Mouse (Mus musculus): Measurements from ENCODE around the gene Renbp.

Gene Renbp

GRCm38 (mm10) chrX:73930402-73931062 is at the start of gene Renbp:
Gene Renbp, minus strand, starts transcription at chrX:73930850.
- peak; percentile 59 for DNase-seq (ENCODE audit: low read depth)

DNA sequence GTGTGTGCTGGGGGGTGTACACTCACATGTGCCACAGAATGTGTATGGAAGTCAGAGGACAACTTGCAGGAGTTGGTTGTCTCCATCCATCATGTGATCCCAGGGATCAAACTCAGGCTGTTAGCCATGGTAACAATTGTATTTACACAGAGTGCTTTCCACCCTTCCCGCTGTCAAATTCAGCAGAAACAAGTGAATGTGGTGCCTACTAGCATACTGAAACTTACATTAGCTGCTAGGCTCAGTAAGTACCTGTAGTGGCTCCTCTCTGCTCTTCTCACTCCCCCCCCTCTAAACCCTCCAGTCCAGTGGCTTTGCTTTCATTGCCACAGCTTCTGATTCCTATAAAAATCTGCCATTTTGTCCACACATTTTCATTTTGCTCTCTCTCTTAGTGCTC is 47.1 kb upstream of the Renbp start:
- DNase-seq (ENCODE audit: low read depth) = no peak

- DNase-seq (ENCODE audit: low read depth) = no peak
These were observed 45.6 kb upstream of the Renbp start for GRCm38 (mm10) chrX:73976283-73976682.

DNA sequence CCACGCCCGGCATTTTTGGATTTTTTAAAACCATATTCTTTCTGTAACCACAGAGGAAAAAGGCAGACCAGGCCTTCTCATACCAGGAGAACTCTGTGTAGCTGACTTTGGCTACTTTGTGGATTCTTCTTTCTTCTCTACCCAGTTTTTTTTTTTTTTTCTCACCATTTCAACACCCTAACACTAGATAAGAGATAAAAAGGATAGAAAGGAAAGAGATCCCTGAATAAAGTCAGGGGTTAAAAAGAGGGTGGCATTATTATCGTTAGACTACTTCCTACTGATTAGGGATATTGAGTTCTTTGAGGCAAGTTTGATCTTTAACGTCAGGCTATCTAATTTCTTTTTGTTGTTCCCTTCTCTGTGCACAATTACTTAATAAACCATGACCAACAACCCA is 42.1 kb upstream of the Renbp start:
- no peak for DNase-seq (ENCODE audit: low read depth)

GRCm38 (mm10) chrX:73970781-73971180 is 40.1 kb upstream of the Renbp start:
- no peak for DNase-seq (ENCODE audit: low read depth)

- DNase-seq (ENCODE audit: low read depth) = no peak
These were observed 39.1 kb upstream of the Renbp start for GRCm38 (mm10) chrX:73969729-73970128.

- DNase-seq (ENCODE audit: low read depth) = no peak
These were observed 38.5 kb upstream of the Renbp start for GRCm38 (mm10) chrX:73969167-73969566.

DNA sequence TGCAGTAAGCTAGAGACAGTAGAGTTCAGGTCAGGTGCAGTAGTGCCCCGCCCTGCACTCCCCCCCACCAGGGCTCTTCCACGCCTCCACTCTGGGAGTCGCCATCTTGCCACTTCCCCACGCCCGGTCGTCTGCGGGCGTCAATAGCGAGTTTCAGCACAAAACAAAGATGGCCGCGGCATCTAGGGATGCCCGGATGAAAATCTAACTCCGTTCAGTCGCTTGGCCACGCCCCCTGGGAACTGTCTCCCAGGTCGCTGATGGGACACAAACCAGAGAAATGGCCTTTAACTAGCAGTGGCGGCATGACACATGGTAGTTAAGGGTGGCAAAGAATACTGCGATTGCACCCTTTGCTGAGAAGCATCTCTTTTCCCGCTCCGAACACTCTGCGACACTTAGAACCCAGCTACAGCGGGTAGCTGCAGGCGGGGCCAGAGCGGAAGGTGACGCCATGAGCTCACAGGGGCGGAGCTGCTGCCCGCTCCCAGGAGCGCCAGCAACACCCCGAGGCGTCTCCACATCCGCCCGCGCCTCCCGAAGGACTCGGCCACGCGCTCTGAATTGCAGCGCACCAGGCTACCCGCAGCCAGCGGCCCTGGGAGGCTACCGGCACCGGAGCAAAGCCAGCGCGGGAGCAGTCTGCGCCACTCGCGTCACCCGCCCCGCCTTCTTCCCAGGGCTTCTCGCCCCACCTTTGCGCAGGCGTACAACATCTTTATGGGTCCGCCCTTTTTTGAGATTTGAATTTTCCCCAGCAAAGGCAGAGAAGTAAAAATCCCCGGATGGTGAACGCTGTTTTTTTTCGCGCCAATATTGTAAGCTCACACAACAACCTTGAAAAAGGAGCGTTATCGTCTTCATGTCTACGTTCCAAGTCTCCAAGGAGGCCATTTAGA is 36.8 kb upstream of the Renbp start:
- peak; percentile 93 for DNase-seq (ENCODE audit: low read depth)

GRCm38 (mm10) chrX:73966248-73967176 is 35.9 kb upstream of the Renbp start, which contains the start of gene Hcfc1:
Gene Hcfc1, minus strand, starts transcription at chrX:73966357.
- DNase-seq (ENCODE audit: low read depth) = peak; percentile 92

GRCm38 (mm10) chrX:73965307-73965706 is 34.7 kb upstream of the Renbp start:
- DNase-seq (ENCODE audit: low read depth) = peak; percentile 77

GRCm38 (mm10) chrX:73964363-73964762 is 33.7 kb upstream of the Renbp start:
- DNase-seq (ENCODE audit: low read depth) = peak; percentile 47

GRCm38 (mm10) chrX:73954988-73955387 is 24.3 kb upstream of the Renbp start:
- no peak for DNase-seq (ENCODE audit: low read depth)

DNA sequence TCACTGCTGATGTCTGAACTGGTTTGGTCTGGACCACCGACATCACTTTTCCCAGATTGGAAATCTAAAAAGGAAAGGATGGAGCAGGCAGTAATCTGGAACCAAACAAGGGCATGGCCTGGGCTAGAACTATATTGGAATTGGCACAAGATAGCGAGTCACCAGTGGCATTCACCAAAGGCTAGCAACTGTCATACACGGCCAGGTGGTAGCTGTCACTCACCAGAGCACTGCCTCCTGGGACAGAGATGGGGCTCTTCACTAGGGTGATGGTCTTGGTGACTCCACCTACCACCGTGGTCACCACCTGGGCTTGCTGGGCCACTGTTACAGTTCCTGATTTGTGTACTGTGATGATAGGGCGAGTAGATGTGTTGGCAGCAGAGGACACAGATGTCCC is 22.0 kb upstream of the Renbp start:
- no peak for DNase-seq (ENCODE audit: low read depth)

DNA sequence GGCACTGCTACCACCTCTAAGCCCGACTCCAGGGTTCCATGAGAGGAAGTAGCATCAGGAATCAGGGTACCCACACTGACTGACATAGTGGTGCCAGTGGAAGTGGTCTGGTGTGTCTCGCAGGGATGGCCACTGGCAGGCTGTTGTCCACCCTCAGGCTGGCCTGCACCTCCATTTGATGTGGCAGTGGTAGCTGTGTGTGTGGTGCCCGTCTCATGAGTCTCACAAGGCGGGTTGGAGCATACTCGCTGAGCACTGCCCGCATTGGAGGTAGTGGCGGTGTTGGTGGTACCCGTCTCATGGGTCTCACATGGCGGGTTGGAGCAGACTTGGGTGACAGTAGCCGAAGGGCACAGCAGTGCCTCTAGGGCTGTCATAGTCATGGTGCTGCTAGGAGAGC is 18.7 kb upstream of the Renbp start:
- DNase-seq (ENCODE audit: low read depth) = no peak

DNA sequence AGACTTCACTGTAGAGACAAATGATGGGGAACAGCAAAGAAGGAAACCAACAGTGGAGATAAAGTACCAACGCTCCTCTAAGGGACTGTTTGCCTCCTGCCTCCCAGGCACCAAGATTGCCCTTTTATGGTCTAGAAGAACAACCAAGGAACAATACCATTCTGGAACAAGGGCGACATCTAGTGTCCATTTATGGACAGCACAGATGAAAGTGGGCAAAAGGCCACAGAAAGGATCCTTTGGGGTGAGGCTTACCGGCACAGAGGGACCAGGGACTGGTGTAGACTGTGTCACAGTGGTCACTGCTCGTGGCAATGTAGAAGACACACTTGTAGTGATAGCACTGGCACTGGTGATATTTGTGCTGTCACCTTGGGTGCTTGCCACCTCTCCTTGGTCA is 18.0 kb upstream of the Renbp start:
- DNase-seq (ENCODE audit: low read depth) = peak; percentile 84

DNA sequence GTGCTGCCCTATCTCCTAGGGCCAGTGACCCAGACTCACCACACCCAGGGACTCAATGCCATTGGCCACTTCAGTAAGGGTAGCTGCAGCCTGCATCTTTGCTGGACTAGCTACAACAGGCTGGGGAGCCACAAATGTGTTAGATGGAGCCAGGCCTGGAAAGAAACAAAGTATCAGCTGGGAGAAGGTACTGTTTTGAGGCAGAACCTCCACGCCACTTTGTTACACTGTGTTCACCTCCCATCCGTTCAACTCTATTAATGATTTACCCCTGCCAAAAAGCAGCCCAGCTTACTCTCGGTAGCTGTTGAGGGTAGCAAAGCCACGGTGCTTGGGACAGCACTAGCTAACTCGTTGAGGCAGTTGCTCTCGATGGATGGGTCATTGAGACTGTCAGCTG is 16.2 kb upstream of the Renbp start:
- DNase-seq (ENCODE audit: low read depth) = no peak

DNA sequence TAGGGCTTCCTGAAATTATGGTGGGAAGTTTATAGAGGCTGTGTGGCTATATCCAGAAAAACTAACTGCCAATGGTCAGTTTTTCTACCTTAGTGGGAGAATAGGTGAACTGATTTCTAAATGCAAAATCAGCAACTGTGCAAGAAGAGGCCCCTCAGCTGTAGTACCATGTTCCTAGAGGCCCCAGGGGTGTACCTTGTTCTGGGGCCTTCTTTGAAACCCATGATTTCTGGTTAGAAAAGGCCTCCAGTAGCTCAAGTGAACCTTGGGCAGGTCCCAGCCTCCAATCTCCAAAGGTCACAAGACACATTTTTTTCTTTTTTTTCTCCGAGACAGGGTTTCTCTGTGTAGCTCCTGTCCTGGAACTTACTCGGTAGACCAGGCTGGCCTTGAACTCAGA is 11.6 kb upstream of the Renbp start:
- DNase-seq (ENCODE audit: low read depth) = no peak

GRCm38 (mm10) chrX:73941860-73942259 is 11.2 kb upstream of the Renbp start:
- no peak for DNase-seq (ENCODE audit: low read depth)

- no peak for DNase-seq (ENCODE audit: low read depth)
These were observed 1.2 kb upstream of the Renbp start for GRCm38 (mm10) chrX:73931871-73932270.

- no peak for DNase-seq (ENCODE audit: low read depth)
These were observed 8.1 kb downstream of the Renbp start for GRCm38 (mm10) chrX:73922550-73922882.

DNA sequence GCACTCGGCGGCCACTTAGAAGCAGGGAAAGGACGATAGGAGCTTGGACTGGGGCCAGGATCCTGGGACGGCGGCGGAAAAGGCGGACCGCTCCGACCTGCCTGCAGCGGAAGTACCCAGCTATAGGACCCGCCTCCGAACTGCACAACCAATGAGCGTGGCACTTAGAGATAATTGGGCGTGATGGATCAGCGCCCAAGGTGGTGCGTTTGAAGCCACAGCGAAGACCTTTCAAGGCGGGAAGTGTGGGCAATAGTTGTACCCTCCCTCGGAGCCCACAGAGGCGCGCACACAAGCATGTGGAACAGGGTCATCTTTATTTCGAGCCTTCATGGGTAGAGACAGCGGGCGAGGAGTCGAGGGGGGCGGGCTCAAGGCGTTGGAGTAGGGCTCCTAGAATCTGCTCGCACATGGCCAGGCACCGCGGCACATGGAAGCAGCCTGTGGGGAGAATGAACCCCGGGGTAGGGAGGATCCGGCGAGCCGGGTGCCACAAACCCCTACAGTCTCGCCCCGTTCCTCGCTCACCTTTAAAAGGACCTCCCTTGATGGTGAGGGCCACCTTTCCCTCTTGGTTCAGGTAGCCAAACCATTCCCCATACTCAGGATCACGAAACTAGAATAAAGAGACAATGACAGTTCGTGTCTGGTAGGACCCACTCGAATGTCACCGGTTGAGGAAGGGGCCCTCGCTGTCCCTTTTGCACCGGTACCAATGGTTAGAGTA is 8.7 kb downstream of the Renbp start, which contains the start of the genes Arhgap4 and Naa10:
TSS of gene Arhgap4 (minus strand) at position 48 of the 727 bp plus-strand sequence.
TSS of gene Naa10 (minus strand) at position 122 of the 727 bp plus-strand sequence.
- DNase-seq (ENCODE audit: low read depth) = peak; percentile 87
